ENCODE assay signal across 10 mouse cellular contexts in the genomic region with DNA sequence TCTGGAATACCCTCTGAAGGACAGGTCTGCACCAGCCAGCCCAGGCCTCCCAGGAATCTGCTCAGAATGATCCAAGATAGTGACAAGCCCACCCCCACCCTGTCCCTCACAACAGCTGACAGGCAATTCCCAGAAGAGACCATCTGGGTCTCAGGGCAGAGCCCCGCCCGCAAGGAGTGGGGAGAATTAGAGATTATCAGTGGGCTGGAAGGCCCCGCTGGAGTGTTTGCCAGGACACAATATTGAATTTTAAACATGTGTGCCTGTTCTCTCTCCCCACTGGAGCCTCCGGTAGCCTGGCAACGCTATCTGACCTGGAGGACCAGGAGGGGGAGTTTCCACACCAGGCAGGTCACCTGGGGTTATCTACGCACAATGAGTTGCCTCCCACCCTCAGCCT.
DNase-seq lines count a peak whose midpoint lies in the region.
"Had no signal": no experiment of that assay in that cellular context is flagged by ENCODE, and none has a peak within 500 bp of the region (broad histone marks: within the 10 kb centered on the region; RNA-seq: fewer than 3 reads in every experiment).

No protein-coding gene starts in this region.

- peak; percentile 17 for DNase-seq in adrenal gland, adult 2 months
- DNase-seq in adrenal gland, postnatal 36 days, result no peak
- peak; percentile 13 for DNase-seq in ovary, adult 18-20 months (ENCODE audit: low spot score)
- no peak for DNase-seq in ovary, postnatal 10 days (ENCODE audit: low spot score)
- peak; percentile 23 for DNase-seq in mesoderm, embryonic 11.5 days (ENCODE audit: low read depth, low spot score)
- peak; percentile 27 for DNase-seq in yolk sac, embryonic 10.5 days (ENCODE audit: low spot score)
- DNase-seq in thymus, postnatal 0 days (ENCODE audit: low spot score), result no peak
- DNase-seq in frontal cortex, postnatal 14 days (ENCODE audit: low spot score in 2 of 2), result no peak
- DNase-seq: lung, adult 18-20 months; right cerebral cortex, adult 18-20 months had no signal

Comparison
In these comparisons a context has a peak if more than half of its experiments do, and no peak if none do; other contexts are left out.
1. DNase-seq: peak in adrenal gland, adult 2 months (single experiment), ovary, adult 18-20 months (single experiment), mesoderm, embryonic 11.5 days (single experiment) and yolk sac, embryonic 10.5 days (single experiment); none in adrenal gland, postnatal 36 days (0 of 2), ovary, postnatal 10 days (single experiment), thymus, postnatal 0 days (single experiment) and frontal cortex, postnatal 14 days (0 of 2).